Mouse (Mus musculus): ENCODE results near the gene Bcor. TPM values are rescaled to one million over a fixed set of nuclear protein-coding genes. Genes with fewer than 3 reads are reported as not detected.

The Bcor gene
- total RNA-seq, 2 experiments from 2014 or later = 17.1 to 17.6 TPM

GRCm38 (mm10) chrX:12151996-12152904, 7.9 kb downstream of the Bcor start:
- no peak for DNase-seq (ENCODE audit: extremely low spot score in 1 of 2, low spot score in 1 of 2)

- DNase-seq (ENCODE audit: extremely low spot score in 1 of 2, low spot score in 1 of 2) = peak; percentile 29 to 40
These were observed 8.7 kb downstream of the Bcor start for GRCm38 (mm10) chrX:12151269-12151995.

GRCm38 (mm10) chrX:12150425-12150824, 9.7 kb downstream of the Bcor start:
- no peak for DNase-seq (ENCODE audit: extremely low spot score in 1 of 2, low spot score in 1 of 2)

GRCm38 (mm10) chrX:12146263-12146662, 13.9 kb downstream of the Bcor start:
- no peak for DNase-seq (ENCODE audit: extremely low spot score in 1 of 2, low spot score in 1 of 2)

GRCm38 (mm10) chrX:12142832-12143231, 17.3 kb downstream of the Bcor start:
- no peak for DNase-seq (ENCODE audit: extremely low spot score in 1 of 2, low spot score in 1 of 2)

- no peak for DNase-seq (ENCODE audit: extremely low spot score in 1 of 2, low spot score in 1 of 2)
These were observed 19.9 kb downstream of the Bcor start for GRCm38 (mm10) chrX:12140086-12140740.

GRCm38 (mm10) chrX:12138266-12138665, 21.9 kb downstream of the Bcor start:
- DNase-seq (ENCODE audit: extremely low spot score in 1 of 2, low spot score in 1 of 2) = no peak

GRCm38 (mm10) chrX:12137121-12137521, 23.0 kb downstream of the Bcor start:
- DNase-seq (ENCODE audit: extremely low spot score in 1 of 2, low spot score in 1 of 2) = peak in 1 of 2 experiments; percentile 34

- peak in 1 of 2 experiments; percentile 17 for DNase-seq (ENCODE audit: extremely low spot score in 1 of 2, low spot score in 1 of 2)
These were observed 23.7 kb downstream of the Bcor start for GRCm38 (mm10) chrX:12136261-12137101.

- DNase-seq (ENCODE audit: extremely low spot score in 1 of 2, low spot score in 1 of 2) = peak in 1 of 2 experiments; percentile 34
These were observed 24.7 kb downstream of the Bcor start for GRCm38 (mm10) chrX:12135121-12136111.

- peak in 1 of 2 experiments; percentile 33 for DNase-seq (ENCODE audit: extremely low spot score in 1 of 2, low spot score in 1 of 2)
These were observed 25.6 kb downstream of the Bcor start for GRCm38 (mm10) chrX:12134541-12134940.

GRCm38 (mm10) chrX:12133836-12134431, 26.2 kb downstream of the Bcor start:
- DNase-seq (ENCODE audit: extremely low spot score in 1 of 2, low spot score in 1 of 2) = no peak

- no peak for DNase-seq (ENCODE audit: extremely low spot score in 1 of 2, low spot score in 1 of 2)
These were observed 26.8 kb downstream of the Bcor start for GRCm38 (mm10) chrX:12133178-12133835.

- no peak for DNase-seq (ENCODE audit: extremely low spot score in 1 of 2, low spot score in 1 of 2)
These were observed 27.5 kb downstream of the Bcor start for GRCm38 (mm10) chrX:12132541-12133177.

- no peak for DNase-seq (ENCODE audit: extremely low spot score in 1 of 2, low spot score in 1 of 2)
These were observed 30.0 kb downstream of the Bcor start for GRCm38 (mm10) chrX:12129828-12130809.

GRCm38 (mm10) chrX:12129230-12129629, 30.9 kb downstream of the Bcor start:
- DNase-seq (ENCODE audit: extremely low spot score in 1 of 2, low spot score in 1 of 2) = peak in 1 of 2 experiments; percentile 16
